Mouse (Mus musculus) urinary bladder, adult 2 months (tissue): Measurements from ENCODE around the gene Gins1. TPM values are rescaled to one million over a fixed set of nuclear protein-coding genes. Genes with fewer than 3 reads are reported as not detected.
"Not testable (repeated sequence)": the region's sequence is repeated elsewhere in the genome, so short reads cannot be mapped to it uniquely, and the experiment has no call there.

Experiments used
- DNase-seq: peaks from one replicate; pipeline ENCODE4 v3.0.0; 2022; ENCODE audit warnings: low spot score
- polyA plus RNA-seq: library from polyadenylated mRNA; depleted of rRNA; stranded (reverse); fragments of >200 nt; gene quantifications from 2 replicates; pipeline ENCODE4 v1.2.3, GENCODE M21; 2012; rRNA removed

The Gins1 gene
- polyA plus RNA-seq, result 2.6 and 4.3 TPM in 2 replicates

DNA sequence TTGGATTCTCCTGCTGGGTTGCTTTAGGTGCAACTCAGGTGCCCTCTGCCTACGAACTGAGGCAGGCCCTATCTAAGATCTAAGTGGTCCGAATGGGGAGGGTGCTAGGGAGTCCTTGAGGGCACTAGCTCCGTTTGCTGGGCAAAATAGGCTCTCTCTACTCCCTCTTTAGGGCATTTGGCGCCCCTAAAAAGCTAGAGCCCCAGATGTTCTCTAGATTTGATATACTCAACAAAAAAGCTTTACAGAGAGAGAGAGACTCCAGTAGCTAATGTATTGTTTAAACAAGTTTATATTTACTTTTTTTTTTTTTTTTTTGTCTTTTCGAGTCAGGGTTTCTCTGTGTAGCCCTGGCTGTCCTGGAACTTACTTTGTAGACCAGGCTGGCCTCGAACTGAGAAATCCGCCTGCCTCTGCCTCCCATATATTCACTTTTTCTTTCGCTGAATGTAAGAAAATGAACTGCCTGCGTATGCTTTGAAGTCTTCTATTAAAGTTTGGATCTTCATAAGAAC, at the start of gene Gins1:
TSS of gene Gins1 (plus strand) at position 465 of the 515 bp plus-strand sequence.
- no peak for DNase-seq

DNA sequence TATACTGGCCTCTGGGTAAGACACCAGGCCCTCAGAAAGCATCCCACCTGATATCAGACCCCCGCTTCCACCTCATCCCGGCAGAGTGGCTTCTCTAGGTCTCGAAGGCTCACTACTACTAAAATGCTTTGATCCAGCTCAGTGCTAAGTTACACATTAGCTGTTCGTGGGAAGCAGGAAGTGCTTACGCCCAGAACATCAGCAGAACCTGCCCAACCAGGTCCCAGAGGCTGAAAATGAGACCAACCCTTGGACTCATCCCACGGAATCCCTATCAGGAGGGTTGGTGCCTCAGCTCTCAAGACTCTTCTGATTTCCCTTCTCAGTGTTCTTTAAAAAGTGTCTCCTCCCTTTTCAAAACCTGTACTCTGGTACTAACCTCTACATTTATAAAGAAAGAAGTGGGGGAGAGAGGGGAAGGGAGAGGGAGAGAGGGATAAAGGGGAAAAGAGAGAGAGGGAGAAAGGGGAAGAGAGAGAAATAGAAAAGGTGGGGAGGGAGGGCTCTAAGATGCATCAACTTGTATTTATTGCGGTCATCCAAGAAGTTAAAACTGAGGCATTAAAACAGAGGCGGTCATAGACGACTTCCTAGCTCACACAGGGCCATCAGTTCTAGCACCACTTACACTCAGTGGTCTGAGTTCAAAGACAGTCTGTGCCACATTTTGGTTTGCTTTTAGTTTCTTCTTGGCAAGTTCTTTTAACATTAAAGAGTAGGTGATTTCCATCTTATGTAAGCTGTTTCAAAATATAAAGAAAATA, 46.3 kb upstream of the Gins1 start:
- no peak for DNase-seq

DNA sequence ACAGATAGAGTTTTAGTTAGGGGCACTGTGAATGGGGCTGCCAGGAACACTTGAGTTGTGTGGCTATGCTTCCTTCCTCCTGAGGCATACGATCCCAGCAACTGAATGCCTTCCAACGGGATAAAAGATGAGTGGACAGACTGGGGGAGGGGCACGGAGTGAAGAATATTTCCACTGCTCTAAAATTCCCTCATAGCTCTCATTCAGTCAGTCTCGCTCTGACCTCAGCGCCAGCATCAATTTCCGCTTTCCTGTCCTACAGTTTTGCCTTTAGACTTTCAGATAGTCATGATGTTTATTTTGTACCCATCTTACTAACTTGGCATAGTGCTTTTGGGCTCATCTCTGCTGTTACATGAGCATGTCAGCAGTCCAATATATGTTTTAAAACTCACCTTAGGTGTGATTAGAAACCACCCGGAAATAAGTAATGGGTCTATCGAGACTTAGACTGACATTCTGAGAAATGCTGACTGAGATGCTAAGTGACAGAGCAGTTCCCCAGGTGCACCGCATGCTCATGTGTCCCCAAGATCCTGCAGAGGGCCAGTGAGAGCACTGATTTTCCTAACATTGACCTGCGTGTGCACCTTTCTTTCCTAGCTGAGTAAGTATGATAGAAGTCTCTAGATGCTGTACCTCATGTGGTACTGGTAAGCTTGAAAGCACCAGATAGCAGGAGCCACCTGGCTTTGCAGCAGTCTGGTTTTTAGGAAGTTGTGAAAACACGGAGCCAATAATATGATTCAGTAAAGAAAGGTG, 45.3 kb upstream of the Gins1 start:
- no peak for DNase-seq

DNA sequence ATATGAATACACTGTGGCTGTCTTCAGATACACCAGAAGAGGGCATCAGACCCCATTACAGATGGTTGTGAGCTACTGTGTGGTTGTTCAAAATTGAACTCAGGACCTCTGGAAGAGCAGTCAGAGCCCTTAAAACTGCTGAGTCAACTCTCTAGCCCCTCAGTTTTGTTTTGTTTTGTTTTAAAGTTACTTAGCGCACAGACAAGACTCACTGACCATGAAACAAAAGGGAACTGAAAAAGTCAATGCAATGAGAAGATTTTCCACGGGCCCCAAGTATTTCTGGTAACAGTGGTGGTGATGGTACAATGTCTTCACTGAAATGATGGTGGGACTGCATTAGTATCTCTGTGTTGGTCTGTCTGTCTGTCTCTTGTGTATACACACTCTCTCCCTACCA, 44.1 kb upstream of the Gins1 start:
- no peak for DNase-seq

DNA sequence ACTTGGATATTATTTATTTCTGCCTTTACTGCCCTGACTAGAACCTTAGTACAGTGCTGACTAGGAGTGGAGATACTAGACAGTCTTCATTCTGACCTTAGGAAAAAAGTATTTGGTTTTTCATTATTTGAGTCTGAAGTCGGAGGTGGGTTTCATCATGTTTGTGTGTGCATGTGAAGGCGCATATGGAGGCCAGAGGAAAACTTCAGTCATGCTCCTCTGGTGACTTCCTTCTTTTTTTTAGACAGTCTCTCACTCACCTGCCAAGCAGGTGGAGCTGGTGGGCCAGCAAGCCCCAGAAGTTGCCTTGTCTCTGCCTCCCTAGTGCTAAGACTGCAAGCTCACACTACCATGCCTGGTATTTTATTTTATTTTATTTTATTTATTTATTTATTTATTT, 38.2 kb upstream of the Gins1 start:
- DNase-seq, result no peak

DNA sequence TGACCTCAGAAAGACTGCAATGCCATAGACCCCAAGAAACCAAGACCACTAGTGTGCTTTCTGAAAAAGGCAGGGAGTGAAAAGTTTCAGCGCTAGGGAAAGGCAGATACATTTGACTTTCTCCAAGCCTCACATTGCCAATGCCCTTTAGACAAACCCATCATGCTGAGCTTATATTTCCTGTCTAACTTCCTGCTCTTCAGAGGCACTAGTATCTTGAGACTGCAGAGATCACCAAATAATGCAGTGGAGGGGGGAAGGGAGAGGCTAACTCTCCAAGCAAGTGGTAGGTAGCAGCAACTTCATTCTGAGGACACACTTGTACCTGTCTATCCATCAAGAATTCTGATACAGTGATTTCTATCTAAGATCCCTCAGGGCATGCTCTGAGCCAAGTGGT, 35.8 kb upstream of the Gins1 start:
- no peak for DNase-seq

DNA sequence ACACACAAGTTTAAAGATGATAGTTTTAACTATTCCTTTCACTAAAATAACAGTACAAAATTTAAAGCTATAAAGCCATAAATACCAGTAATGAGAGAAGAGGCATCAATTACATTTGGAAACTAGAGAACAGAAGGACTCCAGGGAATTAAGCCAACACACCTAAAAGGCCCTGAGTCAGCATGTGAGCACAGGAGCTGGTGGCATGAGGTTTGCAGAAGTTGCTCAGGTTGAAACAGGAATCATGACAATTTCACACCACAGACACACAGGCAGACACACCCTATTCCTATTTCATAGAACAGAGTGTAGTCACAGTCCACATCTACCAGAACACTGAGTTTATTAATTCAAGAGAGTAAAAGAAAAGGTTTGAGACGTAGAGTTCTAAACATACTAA, 30.7 kb upstream of the Gins1 start:
- no peak for DNase-seq

DNA sequence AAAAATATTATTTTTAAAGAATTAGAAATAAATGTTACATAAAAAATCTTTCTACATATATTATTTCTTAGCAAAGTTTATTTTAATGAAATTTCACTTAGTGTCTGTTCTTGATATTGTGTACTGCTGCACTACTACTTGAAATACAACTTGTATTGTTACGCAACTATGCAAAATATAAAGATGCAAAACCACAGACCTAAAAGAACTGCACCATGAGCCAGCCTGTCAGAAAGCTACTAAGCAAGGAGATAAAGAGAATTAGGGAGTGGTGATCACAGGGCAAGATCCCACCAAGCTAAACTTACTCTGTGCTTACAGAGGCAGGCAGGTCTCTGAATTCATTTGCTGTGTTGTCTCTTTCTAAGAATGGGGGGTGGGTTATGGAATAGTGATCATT, 30.0 kb upstream of the Gins1 start:
- DNase-seq, result no peak

DNA sequence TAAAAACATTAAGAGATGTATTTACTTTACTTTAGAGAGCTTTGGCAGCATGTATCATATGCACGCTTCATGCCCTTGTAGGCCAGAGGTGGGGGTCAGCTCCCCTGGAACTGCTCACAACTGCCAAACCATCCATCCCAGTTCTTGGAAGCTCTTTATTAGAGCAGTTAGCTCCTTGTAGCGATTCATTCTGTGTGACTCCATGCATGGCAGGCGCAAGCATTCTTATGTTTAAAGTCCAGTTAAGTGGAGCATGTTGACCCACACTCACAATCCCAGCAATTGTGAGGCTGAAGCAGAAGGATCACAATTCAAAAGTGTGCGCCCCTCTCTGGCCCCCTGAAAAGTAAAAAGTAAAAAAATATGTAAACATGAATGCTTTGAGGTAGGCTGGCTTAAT, 27.6 kb upstream of the Gins1 start:
- no peak for DNase-seq

DNA sequence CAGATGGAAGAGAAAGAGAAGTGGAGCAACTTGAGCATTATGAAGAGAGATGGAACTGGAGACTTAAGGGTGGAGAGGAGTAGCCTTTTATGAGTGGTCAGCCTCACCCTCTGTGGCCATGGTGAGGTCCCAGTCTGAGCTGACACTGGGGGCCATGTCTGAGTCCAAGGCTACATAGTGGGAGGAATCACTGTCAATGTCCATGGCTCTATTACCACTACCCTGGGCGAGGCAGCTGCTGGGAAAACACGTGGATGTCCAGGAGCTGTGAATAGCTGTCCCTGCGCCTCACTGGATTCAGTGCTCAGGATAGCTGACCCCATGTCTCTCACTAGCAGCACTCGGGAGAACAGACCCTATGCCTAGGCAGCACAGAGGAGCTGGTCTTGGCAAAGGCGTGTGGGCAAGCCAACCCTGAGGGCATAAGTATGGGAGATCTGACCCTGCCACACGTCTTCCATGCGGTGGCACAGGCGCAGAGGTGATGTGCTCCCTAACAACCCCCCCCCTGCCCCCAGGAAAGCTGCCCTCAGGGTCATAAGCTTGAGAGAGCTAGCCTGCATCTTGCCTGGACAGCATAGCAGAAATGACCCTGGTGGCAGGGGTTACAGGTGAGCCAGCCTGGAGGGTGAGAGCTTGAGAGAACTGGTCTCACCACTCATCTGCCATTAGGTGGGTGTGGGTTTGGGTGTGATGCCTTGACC, 21.0 kb upstream of the Gins1 start:
- no peak for DNase-seq

DNA sequence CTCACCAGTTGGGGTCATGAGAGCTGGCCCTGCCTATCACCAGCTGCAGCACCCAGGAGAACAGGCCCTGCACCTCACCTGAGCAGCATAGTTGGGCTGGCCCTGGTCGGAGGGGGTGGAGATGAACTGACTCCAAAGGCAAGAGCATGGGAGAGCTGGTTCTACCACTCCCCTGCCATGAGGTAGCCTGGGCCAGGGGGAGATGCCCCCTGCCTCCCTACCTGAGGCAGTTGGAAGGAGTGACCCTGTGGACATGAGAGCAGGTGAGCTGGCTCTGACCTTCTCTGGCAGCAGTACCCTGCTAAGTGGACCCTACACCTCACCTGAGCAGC, 20.5 kb upstream of the Gins1 start:
- peak; percentile 26 for DNase-seq

DNA sequence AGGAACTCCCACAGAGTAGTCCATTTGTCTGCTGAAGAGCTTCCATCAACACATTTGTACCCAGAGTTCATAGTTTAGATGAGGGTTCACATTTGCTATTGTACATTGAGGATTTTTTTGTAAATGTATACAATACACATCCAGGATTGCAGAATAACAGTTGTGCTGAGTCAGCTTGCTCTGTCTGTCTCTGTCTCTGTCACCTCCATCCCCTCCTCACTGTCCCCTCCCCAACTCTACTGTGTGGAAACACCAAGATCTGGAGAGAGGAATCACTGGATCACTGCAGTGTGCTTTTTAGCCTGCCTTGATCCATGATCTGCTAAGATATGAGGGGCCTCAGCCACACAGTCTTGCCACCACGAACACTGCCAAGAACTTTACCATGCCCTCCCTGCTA, 19.4 kb upstream of the Gins1 start:
- no peak for DNase-seq

DNA sequence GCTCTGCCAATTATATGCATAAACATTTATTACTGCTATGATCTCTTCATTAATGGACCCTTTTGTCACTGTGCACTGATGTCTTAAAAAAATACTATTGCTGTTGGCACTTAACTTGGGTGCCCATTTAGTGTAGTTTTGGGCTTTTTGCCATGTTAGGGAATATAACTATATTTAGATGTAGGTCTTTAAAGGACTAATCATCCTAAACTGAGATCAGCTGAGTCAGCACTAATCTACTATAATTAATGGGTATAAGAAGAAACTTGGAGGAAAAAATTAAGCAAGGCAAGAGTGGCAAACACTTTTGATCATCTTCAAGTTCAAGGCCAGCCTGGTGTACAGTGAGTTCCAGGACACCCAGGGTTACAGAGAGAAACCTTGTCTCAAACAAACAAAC, 18.9 kb upstream of the Gins1 start:
- DNase-seq, result no peak

DNA sequence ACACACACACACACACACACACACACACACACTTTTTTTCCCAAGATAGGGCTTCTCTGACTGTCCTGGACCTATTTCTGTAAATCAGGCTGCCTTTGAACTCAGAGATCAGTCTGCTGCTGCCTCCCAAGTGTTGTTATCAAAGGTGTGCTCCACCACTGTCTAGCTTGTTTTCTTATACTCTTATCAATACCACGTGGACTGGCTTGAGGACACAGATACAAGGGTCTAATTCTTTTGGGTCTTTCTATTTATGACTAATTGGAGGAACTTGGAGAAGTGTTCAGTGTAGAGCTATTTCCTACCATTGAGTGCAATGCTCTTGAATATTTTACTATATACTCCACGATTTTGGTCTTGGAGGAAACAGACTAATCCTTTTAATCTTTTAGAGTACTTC, 17.8 kb upstream of the Gins1 start:
- no peak for DNase-seq

DNA sequence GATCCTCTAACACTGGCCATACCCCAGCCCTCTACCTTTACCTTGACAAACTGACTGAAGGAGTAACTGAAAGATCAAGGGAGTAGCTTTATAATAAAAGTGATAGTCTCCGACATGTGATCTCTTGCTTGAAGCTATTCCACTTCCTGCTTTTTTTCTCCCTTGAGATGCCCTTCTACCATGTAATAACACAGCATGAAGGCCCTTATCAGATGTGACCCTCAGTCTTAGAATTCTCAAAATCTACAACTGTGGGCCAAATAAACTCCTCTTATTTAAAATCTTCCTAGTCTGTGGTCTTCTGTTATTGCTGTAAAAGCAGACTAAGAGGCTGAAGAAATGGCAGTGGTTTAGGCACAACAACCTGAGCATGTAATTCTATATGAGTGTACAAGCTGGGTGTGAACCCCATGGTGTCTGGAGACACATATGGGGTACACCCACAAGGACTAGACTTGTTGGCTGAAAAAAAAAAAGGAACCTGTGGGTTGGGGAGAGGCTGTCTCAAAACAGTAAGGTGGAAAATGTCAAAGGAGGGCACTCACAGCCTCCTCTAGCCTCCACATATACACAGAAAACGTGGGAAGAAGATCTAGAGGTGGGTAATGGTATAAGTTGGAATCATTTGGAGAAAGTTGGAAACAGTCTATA, 10.5 kb upstream of the Gins1 start:
- no peak for DNase-seq

DNA sequence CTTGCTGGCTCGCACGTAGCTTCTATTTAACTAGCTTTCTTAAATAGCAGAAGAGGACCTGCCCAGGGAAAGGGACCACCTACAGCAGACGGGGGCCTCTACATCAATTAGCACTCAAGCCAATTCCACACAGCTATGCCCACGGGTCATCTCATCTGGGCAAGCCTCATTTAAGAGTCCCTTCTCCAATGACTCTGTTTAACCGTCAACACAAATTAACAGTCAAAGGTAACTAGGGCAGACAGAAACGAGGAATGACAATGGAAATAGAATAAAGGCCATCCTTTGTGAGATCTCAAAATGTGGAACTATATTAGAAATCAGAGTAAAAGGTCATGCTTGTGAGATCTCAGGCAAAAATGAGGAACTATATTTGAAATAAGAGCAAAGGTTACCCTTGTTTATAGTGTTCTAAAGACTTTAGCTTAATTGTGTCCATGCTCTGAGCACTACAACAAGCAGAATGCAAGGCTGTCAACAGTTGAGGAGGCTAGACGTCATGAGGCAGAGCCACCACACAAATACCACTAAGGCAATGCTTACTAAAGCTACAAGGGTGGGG, 9.4 kb upstream of the Gins1 start:
- DNase-seq, result no peak

DNA sequence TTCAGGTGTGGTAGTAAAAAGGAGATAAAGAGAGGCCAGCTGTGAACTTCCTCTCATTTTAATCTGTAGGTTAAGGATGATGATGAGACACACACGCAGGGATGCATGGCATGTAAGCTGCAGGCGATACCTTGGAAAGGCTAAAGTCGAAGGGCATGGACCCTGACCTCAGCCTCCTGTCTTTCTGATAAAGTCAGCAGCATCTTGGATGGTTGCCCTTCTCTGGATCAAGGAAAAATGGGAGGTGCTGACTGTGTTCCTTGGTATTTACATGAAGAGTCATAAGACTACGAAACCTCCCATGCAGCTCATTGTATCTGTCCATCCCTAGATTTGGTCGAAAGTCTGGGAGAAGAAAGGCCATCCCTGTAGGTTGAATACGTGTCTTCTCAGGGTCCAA, 4.9 kb upstream of the Gins1 start:
- DNase-seq, result no peak

DNA sequence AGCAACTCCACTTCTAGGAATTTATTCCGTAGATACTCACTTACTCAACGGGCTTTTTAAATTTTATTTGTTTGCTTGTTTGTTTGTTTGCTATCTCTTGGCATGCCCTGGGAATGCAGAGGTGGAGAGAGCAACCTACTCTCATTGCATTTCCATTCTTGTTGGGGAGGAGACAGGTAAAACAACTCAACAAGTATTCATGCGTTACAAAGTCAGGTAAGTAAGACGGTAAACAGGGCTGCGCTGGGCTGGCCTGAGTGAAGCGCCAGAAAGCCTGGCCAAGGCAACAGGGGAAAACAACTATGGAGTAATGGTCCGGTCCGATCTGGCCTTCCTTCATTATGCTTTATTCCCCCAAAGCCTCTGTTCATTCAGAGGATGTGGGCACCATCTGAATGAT, 2.9 kb upstream of the Gins1 start:
- DNase-seq, result no peak

DNA sequence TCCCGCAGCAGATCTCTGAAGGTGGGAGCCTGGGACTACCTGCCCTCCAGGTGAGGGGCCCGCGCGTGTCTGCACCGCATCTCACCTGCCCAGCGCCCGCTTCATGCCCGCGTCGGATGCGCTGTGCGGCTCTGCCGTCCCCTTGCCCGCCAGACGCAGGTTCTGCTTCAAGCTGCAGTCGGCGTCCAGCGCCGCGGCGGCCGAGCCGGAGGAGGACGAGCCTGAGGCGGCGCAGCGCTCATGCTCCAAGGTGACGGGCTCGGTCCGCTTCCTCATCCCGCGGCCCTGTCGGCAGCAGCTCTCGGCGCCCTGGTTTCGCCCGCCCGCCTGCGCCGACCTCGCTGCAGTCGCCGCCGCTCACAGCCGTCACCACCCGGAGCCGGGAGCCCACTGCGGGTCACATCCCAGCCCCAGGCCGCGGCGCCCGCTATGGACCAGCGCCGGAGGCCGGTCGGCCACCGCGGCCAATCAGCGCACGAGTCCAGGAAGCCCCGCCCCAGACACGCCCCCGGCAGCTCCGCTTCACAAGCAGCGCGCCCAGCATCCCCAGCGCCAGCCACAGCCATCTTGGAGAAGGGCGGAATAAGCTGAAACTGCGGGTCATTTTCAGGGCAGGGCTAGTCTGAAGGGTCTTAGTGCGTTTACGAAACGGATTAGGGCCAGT, 796 bp upstream of the Gins1 start, which contains the start of gene Abhd12:
TSS of gene Abhd12 (minus strand) at position 470 of the 664 bp plus-strand sequence.
- peak; percentile 99 for DNase-seq

DNA sequence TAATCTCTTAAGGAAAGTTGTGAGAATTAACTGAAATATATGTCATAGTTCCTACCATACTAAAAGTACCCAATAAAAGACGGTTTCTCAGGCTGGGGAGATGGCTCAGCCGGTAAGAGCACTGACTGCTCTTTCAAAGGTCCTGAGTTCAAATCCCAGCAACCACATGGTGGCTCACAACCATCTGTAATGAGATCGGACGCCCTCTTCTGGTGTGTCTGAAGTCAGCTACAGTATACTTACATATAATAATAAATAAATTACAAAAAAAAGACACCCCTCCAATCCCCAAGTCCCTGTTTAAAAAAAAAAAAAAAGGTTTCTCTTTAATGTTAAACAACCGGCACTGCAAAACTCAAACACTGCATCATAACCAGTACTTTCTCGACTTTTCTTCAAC, 3.7 kb downstream of the Gins1 start:
- DNase-seq, result not testable (repeated sequence)

DNA sequence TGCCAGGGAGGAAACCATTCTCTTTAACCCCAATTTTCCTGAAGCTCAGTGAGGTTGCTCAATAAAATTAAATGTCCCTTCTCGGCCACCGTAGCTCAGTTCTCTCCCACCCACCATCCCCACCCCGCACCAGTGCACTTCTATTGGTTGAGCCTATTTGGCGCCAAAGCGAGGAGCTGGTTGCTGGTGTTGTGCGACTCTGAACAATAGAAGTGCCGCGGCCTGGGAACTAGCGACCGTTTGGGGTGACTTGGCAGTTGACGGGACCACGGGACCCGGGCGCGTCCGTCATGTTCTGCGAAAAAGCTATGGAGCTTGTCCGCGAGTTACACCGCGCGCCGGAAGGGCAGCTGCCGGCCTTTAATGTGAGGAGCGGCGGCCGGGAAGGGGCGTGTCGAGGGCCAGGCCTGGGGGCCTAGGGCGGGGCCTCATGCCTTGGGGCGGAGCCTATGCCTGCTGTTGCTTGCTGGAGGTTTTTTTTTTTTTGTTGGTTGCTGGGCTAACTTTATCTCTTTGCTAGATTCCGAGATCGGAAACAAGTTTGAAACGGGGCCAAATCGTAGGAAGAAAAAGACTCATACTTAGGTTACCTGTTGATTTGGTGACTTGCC, 4.3 kb downstream of the Gins1 start:
- peak; percentile 94 for DNase-seq
